Mouse (Mus musculus) stomach, postnatal 0 days (tissue): Measurements from ENCODE around the gene Dnaaf5. TPM values are rescaled to one million over a fixed set of nuclear protein-coding genes. Genes with fewer than 3 reads are reported as not detected.
A peak's percentile ranks its signal among the peaks of the same experiment; 100 is the strongest.

Source experiments
- ATAC-seq: fragments of 200-750 bp; cut with Nextera tagmentation; 2 replicates; pipeline ENCODE4 v1.8.0; 2017; ENCODE audit not compliant: low FRiP score, low TSS enrichment
- DNase-seq: peaks from one replicate; pipeline ENCODE4 v3.0.0-alpha.2; 2016; ENCODE audit warnings: low spot score
- H3K27ac ChIP-seq: fragments of 300-500 bp; sonication (generic); replicated peaks from 2 replicates; pipeline ENCODE4 v1.5.1; 2014; ENCODE audit warnings: mild to moderate bottlenecking, control low read depth
- H3K27me3 ChIP-seq: fragments of 300-500 bp; sonication (generic); 2 replicates; pipeline ENCODE4 v1.6.1; 2014; ENCODE audit warnings: low read length; ENCODE audit not compliant: control insufficient read depth, insufficient read depth
- H3K36me3 ChIP-seq: fragments of 300-500 bp; sonication (generic); 2 replicates; pipeline ENCODE4 v1.6.1; 2014; ENCODE audit warnings: low read length, mixed read lengths; ENCODE audit not compliant: control insufficient read depth, insufficient read depth
- H3K4me1 ChIP-seq: fragments of 300-500 bp; sonication (generic); replicated peaks from 2 replicates; pipeline ENCODE4 v1.6.1; 2014; ENCODE audit warnings: antibody characterized with exemption; ENCODE audit not compliant: control insufficient read depth, insufficient read depth
- H3K4me2 ChIP-seq: fragments of 300-500 bp; sonication (generic); replicated peaks from 2 replicates; pipeline ENCODE4 v1.6.1; 2014; ENCODE audit warnings: low read depth, mild to moderate bottlenecking, control low read depth, moderate library complexity
- H3K4me3 ChIP-seq: fragments of 300-500 bp; sonication (generic); 2 replicates; pipeline ENCODE4 v1.5.1; 2014; ENCODE audit warnings: low read depth, low read length, control low read depth
- H3K9ac ChIP-seq: fragments of 300-500 bp; sonication (generic); 2 replicates; pipeline ENCODE4 v1.6.1; 2014; ENCODE audit warnings: mild to moderate bottlenecking, low read length, control low read depth, mixed read lengths
- H3K9me3 ChIP-seq: fragments of 300-500 bp; sonication (generic); 2 replicates; pipeline ENCODE4 v1.6.1; 2016; ENCODE audit warnings: low read length; ENCODE audit not compliant: control insufficient read depth
- CTCF ChIP-seq: IDR thresholded peaks from 2 replicates; pipeline ENCODE4 v1.5.1; 2016; ENCODE audit warnings: antibody characterized with exemption, low read depth, mild to moderate bottlenecking, moderate library complexity
- EP300 ChIP-seq: optimal IDR thresholded peaks from 2 replicates; pipeline ENCODE3; 2016; ENCODE audit warnings: antibody characterized with exemption
- WGBS: fragments of 180-500 bp; shearing (Covaris S2); extraction: QIAGEN DNeasy Blood & Tissue Kit; methylation state at CpG from one replicate; pipeline ENCODE4 v1.1.7; 2014; 5-methylcytosine and 5-hydroxymethylcytosine counted together
- polyA plus RNA-seq: library from polyadenylated mRNA; unstranded; fragments of >200 nt; fragmentation: Nextera tagmentation; extraction: Ambion mirVana; gene quantifications from 2 replicates; pipeline ENCODE4 v1.2.1, GENCODE M21; 2015

Gene Dnaaf5
- polyA plus RNA-seq, 1 experiment from 2014 or later: 1.9 TPM

DNA sequence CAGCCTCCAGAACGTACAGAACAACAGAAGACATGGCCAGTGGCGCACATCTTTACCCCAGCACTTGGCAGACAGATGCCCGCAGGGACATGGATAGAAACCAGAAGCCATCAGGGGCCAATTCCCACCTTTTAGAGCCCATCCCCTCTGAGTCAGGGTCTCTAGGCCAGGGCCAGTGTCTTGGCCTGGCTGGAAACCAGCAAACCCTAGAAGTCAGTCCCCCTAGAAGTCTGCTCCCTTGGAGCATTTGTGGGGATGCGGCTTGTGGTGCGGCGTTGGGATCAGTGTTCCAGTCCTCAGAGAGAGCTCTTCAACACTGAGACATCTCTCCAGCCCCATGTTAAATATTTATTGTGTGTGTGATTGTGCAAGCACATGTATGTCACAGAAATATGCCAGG, 12.8 kb upstream of the Dnaaf5 start:
- H3K4me1 ChIP-seq: no peaks in the 10 kb centered on the region
- no peak for ATAC-seq

GRCm38 (mm10) chr5:139138261-139138925, 11.6 kb upstream of the Dnaaf5 start:
- peak overlapping the region; percentile 25; the same call in 1 of the 2 replicates for H3K4me2 ChIP-seq
- no peak overlapping the region for H3K9ac ChIP-seq
- no peaks in the 10 kb centered on the region for H3K9me3 ChIP-seq
- no peaks in the 10 kb centered on the region for H3K4me1 ChIP-seq
- no peak overlapping the region for H3K27ac ChIP-seq
- DNase-seq (no peak), ATAC-seq (0 out of 2 replicates have a peak, but pooled peaks have one; percentile 17)
- TF ChIP-seq CTCF: no peak
- no peak for TF ChIP-seq EP300
- H3K27me3 ChIP-seq: no peaks in the 10 kb centered on the region
- no peaks in the 10 kb centered on the region for H3K36me3 ChIP-seq
- H3K4me3 ChIP-seq: no peak overlapping the region
- WGBS: 47% methylated on average over 12 of the region's 12 CpGs

More for the DNA sequence above, 12.8 kb upstream of the Dnaaf5 start:
- H3K36me3 ChIP-seq: no peaks in the 10 kb centered on the region
- 83% methylated on average over 6 of the region's 6 CpGs for WGBS
- H3K4me3 ChIP-seq: no peak overlapping the region
- no peak overlapping the region for H3K4me2 ChIP-seq
- no peak for TF ChIP-seq CTCF
- H3K27ac ChIP-seq: no peak overlapping the region
- no peak overlapping the region for H3K9ac ChIP-seq
- DNase-seq: no peak
- H3K27me3 ChIP-seq: no peaks in the 10 kb centered on the region
- no peaks in the 10 kb centered on the region for H3K9me3 ChIP-seq

DNA sequence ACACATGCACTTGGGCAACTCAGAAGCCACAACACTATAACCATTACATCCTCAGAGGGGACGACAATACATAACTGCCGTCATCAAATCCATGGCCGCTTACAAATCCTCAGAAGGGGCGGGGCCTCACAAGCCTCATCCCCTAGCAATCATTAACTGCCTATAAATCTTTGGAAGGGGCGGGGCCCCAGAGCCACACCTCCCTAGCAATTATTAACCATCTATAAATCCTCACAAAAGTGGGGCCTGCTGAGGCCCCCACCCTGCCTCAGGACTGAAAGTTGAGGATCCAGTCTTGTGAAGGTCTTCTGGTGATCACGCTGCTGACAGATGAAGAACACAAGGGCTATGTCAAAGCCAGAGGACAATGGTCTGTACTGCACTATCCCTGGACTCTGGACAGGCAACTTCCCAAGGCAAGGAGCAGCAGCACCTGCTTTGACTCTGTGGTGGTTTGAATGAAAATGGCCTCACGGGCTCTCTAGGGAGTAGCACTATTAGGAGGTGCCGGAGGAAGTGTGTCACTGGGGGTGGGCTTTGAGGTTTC, 11.0 kb upstream of the Dnaaf5 start:
- Histone ChIP-seq H3K4me3 (no peak overlapping the region), H3K27ac (no peak overlapping the region), H3K36me3 (no peaks in the 10 kb centered on the region), H3K4me1 (no peaks in the 10 kb centered on the region), H3K4me2 (no peak overlapping the region), H3K9me3 (no peaks in the 10 kb centered on the region), H3K27me3 (no peaks in the 10 kb centered on the region), H3K9ac (no peak overlapping the region)
- ATAC-seq (peak; percentile 50; the same call in 1 of the 2 replicates), DNase-seq (no peak)
- TF ChIP-seq CTCF: no peak
- TF ChIP-seq EP300: no peak
- WGBS: 60% methylated on average over 8 of the region's 8 CpGs

DNA sequence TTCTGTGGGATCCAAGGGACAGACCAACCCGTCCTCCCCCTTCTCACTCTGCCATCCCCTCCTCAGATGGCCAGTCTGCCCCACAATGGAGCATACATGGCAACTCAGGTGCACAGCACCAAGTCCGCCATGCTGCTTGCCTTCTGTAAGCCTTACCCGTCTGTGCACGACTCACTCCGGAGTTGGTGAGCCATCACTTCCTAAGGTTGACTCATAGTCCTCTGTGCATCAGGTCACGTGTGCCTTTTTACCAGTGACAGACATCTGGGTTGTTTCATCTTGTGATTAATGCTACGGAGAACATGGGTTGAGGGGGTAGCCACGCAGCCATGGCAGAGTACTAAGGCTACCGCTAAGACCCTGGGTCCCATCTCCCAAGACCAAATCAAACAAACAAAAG, 9.4 kb upstream of the Dnaaf5 start:
- TF ChIP-seq CTCF: no peak
- no peak for TF ChIP-seq EP300
- Histone ChIP-seq H3K36me3 (no peaks in the 10 kb centered on the region), H3K27ac (no peak overlapping the region), H3K9me3 (no peaks in the 10 kb centered on the region), H3K27me3 (no peaks in the 10 kb centered on the region), H3K4me2 (no peak overlapping the region), H3K4me1 (no peaks in the 10 kb centered on the region), H3K4me3 (no peak overlapping the region), H3K9ac (no peak overlapping the region)
- no peak for DNase-seq
- no peak for ATAC-seq
- WGBS: 66% methylated on average over 9 of the region's 9 CpGs

- no peak overlapping the region for H3K4me3 ChIP-seq
- H3K9me3 ChIP-seq: no peaks in the 10 kb centered on the region
- H3K9ac ChIP-seq: no peak overlapping the region
- H3K27me3 ChIP-seq: no peaks in the 10 kb centered on the region
- no peak overlapping the region for H3K4me2 ChIP-seq
- TF ChIP-seq EP300 (no peak), CTCF (no peak)
- 60% methylated on average over 5 of the region's 5 CpGs for WGBS
- H3K27ac ChIP-seq: no peak overlapping the region
- no peaks in the 10 kb centered on the region for H3K4me1 ChIP-seq
- DNase-seq (no peak), ATAC-seq (no peak)
- no peaks in the 10 kb centered on the region for H3K36me3 ChIP-seq
Measured at GRCm38 (mm10) chr5:139141326-139141725, 8.7 kb upstream of the Dnaaf5 start.

GRCm38 (mm10) chr5:139143890-139144289, 6.1 kb upstream of the Dnaaf5 start:
- Histone ChIP-seq H3K27ac (no peak overlapping the region), H3K4me1 (no peaks in the 10 kb centered on the region), H3K4me3 (no peak overlapping the region), H3K36me3 (no peaks in the 10 kb centered on the region), H3K9me3 (no peaks in the 10 kb centered on the region), H3K4me2 (no peak overlapping the region), H3K27me3 (no peaks in the 10 kb centered on the region), H3K9ac (no peak overlapping the region)
- DNase-seq (no peak), ATAC-seq (no peak)
- TF ChIP-seq CTCF (no peak), EP300 (no peak)
- WGBS: 63% methylated on average over 3 of the region's 3 CpGs
